Mouse (Mus musculus): Measurements from ENCODE around the gene Nemf. TPM values are rescaled to one million over a fixed set of nuclear protein-coding genes. Genes with fewer than 3 reads are reported as not detected.
"Not testable (repeated sequence)": the region's sequence is repeated elsewhere in the genome, so short reads cannot be mapped to it uniquely, and the experiment has no call there.

Nemf gene
- total RNA-seq, 1 experiment, result 47.9 TPM

GRCm38 (mm10) chr12:69384606-69385005, 27.6 kb upstream of the Nemf start:
- TF ChIP-seq MAFK (IDR thresholded peaks at IDR 0.05; ENCODE audit: insufficient read depth, low read depth, low read length), result no peak
- no peak for TF ChIP-seq HCFC1 (IDR thresholded peaks at IDR 0.05; ENCODE audit: borderline replicate concordance, insufficient read depth, low read length)
- TF ChIP-seq ZNF384 (IDR thresholded peaks at IDR 0.05; ENCODE audit: low read depth, low read length), result no peak
- no peak for TF ChIP-seq CHD2 (IDR thresholded peaks at IDR 0.05; ENCODE audit: low read depth, low read length)
- H3K4me1 ChIP-seq (ENCODE audit: control insufficient read depth in 2 of 2, insufficient read depth in 2 of 2, low read length in 2 of 2, poor library complexity in 1 of 2), result no peaks in the 10 kb centered on the region
- no peaks in the 10 kb centered on the region for H3K36me3 ChIP-seq (ENCODE audit: control insufficient read depth, insufficient read depth, low read length, poor library complexity, severe bottlenecking)
- H3K27ac ChIP-seq (ENCODE audit: insufficient read depth, low read depth, low read length, poor library complexity, severe bottlenecking), result no peak overlapping the region
- no peak overlapping the region for H3K9ac ChIP-seq (ENCODE audit: insufficient read depth, low read depth, low read length, poor library complexity, severe bottlenecking)
- no peaks in the 10 kb centered on the region for H3K9me3 ChIP-seq (ENCODE audit: control insufficient read depth, insufficient read depth, low read depth, low read length)
- no peak for DNase-seq (ENCODE audit: low read depth, low spot score)
- no peak overlapping the region for H3K4me3 ChIP-seq (ENCODE audit: insufficient read depth in 1 of 2, low read depth in 1 of 2, low read length in 2 of 2, poor library complexity in 1 of 2, severe bottlenecking in 1 of 2)
- in situ Hi-C loops (cut with MboI; ENCODE audit: low sequenced_read_pairs in 2 of 2, unreplicated experiment in 2 of 2), result no loop called here

- TF ChIP-seq ZNF384 (IDR thresholded peaks at IDR 0.05; ENCODE audit: low read depth, low read length) (no peak), CHD2 (IDR thresholded peaks at IDR 0.05; ENCODE audit: low read depth, low read length) (no peak), ZC3H11A (IDR thresholded peaks at IDR 0.05; ENCODE audit: borderline replicate concordance, low read depth, low read length) (no peak), HCFC1 (IDR thresholded peaks at IDR 0.05; ENCODE audit: borderline replicate concordance, insufficient read depth, low read length) (no peak), MAFK (IDR thresholded peaks at IDR 0.05; ENCODE audit: insufficient read depth, low read depth, low read length) (no peak)
- no peak overlapping the region for H3K27ac ChIP-seq (ENCODE audit: insufficient read depth, low read depth, low read length, poor library complexity, severe bottlenecking)
- H3K4me1 ChIP-seq (ENCODE audit: control insufficient read depth in 2 of 2, insufficient read depth in 2 of 2, low read length in 2 of 2, poor library complexity in 1 of 2), result no peaks in the 10 kb centered on the region
- DNase-seq (ENCODE audit: low read depth, low spot score), result no peak
- in situ Hi-C loops (cut with MboI; ENCODE audit: low sequenced_read_pairs in 2 of 2, unreplicated experiment in 2 of 2), result no loop called here
- no peak overlapping the region for H3K9ac ChIP-seq (ENCODE audit: insufficient read depth, low read depth, low read length, poor library complexity, severe bottlenecking)
- H3K36me3 ChIP-seq (ENCODE audit: control insufficient read depth, insufficient read depth, low read length, poor library complexity, severe bottlenecking), result no peaks in the 10 kb centered on the region
- no peaks in the 10 kb centered on the region for H3K9me3 ChIP-seq (ENCODE audit: control insufficient read depth, insufficient read depth, low read depth, low read length)
- H3K4me3 ChIP-seq (ENCODE audit: insufficient read depth in 1 of 2, low read depth in 1 of 2, low read length in 2 of 2, poor library complexity in 1 of 2, severe bottlenecking in 1 of 2), result no peak overlapping the region
These were observed 25.9 kb upstream of the Nemf start for GRCm38 (mm10) chr12:69382880-69383279.

- Histone ChIP-seq H3K36me3 (ENCODE audit: control insufficient read depth, insufficient read depth, low read length, poor library complexity, severe bottlenecking) (peaks cover 4% of the 10 kb centered on the region), H3K9ac (ENCODE audit: insufficient read depth, low read depth, low read length, poor library complexity, severe bottlenecking) (no peak overlapping the region), H3K9me3 (ENCODE audit: control insufficient read depth, insufficient read depth, low read depth, low read length) (no peaks in the 10 kb centered on the region), H3K4me1 (ENCODE audit: control insufficient read depth in 2 of 2, insufficient read depth in 2 of 2, low read length in 2 of 2, poor library complexity in 1 of 2) (peaks cover 3 to 7% of the 10 kb centered on the region in 2 experiments; a peak in 2 of 4 replicates), H3K27ac (ENCODE audit: insufficient read depth, low read depth, low read length, poor library complexity, severe bottlenecking) (no peak overlapping the region), H3K4me3 (ENCODE audit: insufficient read depth in 1 of 2, low read depth in 1 of 2, low read length in 2 of 2, poor library complexity in 1 of 2, severe bottlenecking in 1 of 2) (no peak overlapping the region)
- TF ChIP-seq CHD2 (IDR thresholded peaks at IDR 0.05; ENCODE audit: low read depth, low read length) (no peak), ZC3H11A (IDR thresholded peaks at IDR 0.05; ENCODE audit: borderline replicate concordance, low read depth, low read length) (no peak), HCFC1 (IDR thresholded peaks at IDR 0.05; ENCODE audit: borderline replicate concordance, insufficient read depth, low read length) (no peak), ZNF384 (IDR thresholded peaks at IDR 0.05; ENCODE audit: low read depth, low read length) (no peak), MAFK (IDR thresholded peaks at IDR 0.05; ENCODE audit: insufficient read depth, low read depth, low read length) (no peak)
- no peak for DNase-seq (ENCODE audit: low read depth, low spot score)
- in situ Hi-C loops (cut with MboI; ENCODE audit: low sequenced_read_pairs in 2 of 2, unreplicated experiment in 2 of 2), result no loop called here
These were observed 21.8 kb upstream of the Nemf start for GRCm38 (mm10) chr12:69378558-69379454.

DNA sequence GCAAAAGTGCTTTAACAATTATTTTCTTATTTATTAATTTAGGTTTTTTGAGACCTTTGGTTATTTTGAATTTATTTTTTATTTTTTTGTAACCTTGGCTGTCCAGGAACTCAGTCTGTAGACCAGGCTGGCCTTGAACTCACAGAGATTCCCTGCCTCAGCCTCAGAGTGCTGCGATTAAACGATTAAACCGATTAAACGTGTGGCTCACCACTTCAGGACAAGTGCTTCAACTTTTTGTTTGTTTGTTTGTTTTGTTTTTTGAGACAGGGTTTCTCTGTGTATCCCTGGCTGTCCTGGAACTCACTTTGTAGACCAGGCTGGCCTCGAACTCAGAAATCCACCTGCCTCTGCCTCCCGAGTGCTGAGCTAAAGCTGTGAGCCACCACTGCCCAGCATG, 20.7 kb upstream of the Nemf start:
- H3K9ac ChIP-seq (ENCODE audit: insufficient read depth, low read depth, low read length, poor library complexity, severe bottlenecking); H3K27ac ChIP-seq (ENCODE audit: insufficient read depth, low read depth, low read length, poor library complexity, severe bottlenecking); DNase-seq (ENCODE audit: low read depth, low spot score); in situ Hi-C loops (cut with MboI; ENCODE audit: low sequenced_read_pairs in 2 of 2, unreplicated experiment in 2 of 2); H3K4me3 ChIP-seq (ENCODE audit: insufficient read depth in 1 of 2, low read depth in 1 of 2, low read length in 2 of 2, poor library complexity in 1 of 2, severe bottlenecking in 1 of 2); H3K4me1 ChIP-seq (ENCODE audit: control insufficient read depth in 2 of 2, insufficient read depth in 2 of 2, low read length in 2 of 2, poor library complexity in 1 of 2); H3K9me3 ChIP-seq (ENCODE audit: control insufficient read depth, insufficient read depth, low read depth, low read length): not testable (repeated sequence)
- H3K36me3 ChIP-seq (ENCODE audit: control insufficient read depth, insufficient read depth, low read length, poor library complexity, severe bottlenecking), result peaks cover 12% of the 10 kb centered on the region

DNA sequence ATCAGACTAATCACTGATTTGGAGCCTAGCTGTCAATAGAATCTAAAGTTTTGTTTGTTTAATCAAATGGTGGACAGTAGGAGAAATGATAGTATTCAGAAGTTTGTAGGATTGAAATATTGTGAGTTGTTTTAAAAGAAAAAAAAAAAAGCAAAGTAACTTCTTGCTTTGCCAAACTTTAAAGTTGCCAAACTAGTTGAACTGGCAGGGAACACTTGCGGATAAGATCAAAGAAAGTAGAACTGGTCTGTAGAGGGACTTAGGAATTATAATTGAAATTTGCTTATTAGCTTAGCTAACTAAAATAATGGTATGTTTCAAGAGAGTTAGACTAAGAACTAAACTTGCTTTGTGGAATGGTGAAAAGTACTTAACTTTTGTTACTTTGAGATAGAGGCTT, 20.2 kb upstream of the Nemf start:
- TF ChIP-seq HCFC1 (IDR thresholded peaks at IDR 0.05; ENCODE audit: borderline replicate concordance, insufficient read depth, low read length) (no peak), ZC3H11A (IDR thresholded peaks at IDR 0.05; ENCODE audit: borderline replicate concordance, low read depth, low read length) (no peak), ZNF384 (IDR thresholded peaks at IDR 0.05; ENCODE audit: low read depth, low read length) (no peak), CHD2 (IDR thresholded peaks at IDR 0.05; ENCODE audit: low read depth, low read length) (no peak), MAFK (IDR thresholded peaks at IDR 0.05; ENCODE audit: insufficient read depth, low read depth, low read length) (no peak)
- Histone ChIP-seq H3K4me3 (ENCODE audit: insufficient read depth in 1 of 2, low read depth in 1 of 2, low read length in 2 of 2, poor library complexity in 1 of 2, severe bottlenecking in 1 of 2) (no peak overlapping the region), H3K9ac (ENCODE audit: insufficient read depth, low read depth, low read length, poor library complexity, severe bottlenecking) (no peak overlapping the region), H3K4me1 (ENCODE audit: control insufficient read depth in 2 of 2, insufficient read depth in 2 of 2, low read length in 2 of 2, poor library complexity in 1 of 2) (peaks cover 4 to 9% of the 10 kb centered on the region in 2 experiments; a peak in 2 of 4 replicates), H3K9me3 (ENCODE audit: control insufficient read depth, insufficient read depth, low read depth, low read length) (no peaks in the 10 kb centered on the region), H3K36me3 (ENCODE audit: control insufficient read depth, insufficient read depth, low read length, poor library complexity, severe bottlenecking) (peaks cover 12% of the 10 kb centered on the region), H3K27ac (ENCODE audit: insufficient read depth, low read depth, low read length, poor library complexity, severe bottlenecking) (no peak overlapping the region)
- in situ Hi-C loops (cut with MboI; ENCODE audit: low sequenced_read_pairs in 2 of 2, unreplicated experiment in 2 of 2), result no loop called here
- DNase-seq (ENCODE audit: low read depth, low spot score), result no peak

Data from ES-E14 (cell line).